Mouse (Mus musculus): ENCODE data around the gene Olfr1412. TPM values are rescaled to one million over a fixed set of nuclear protein-coding genes. Genes with fewer than 3 reads are reported as not detected.
A peak's percentile ranks its signal among the peaks of the same experiment; 100 is the strongest.

The Olfr1412 gene
- polyA plus RNA-seq, 1 experiment from 2014 or later, result not detected

GRCm38 (mm10) chr1:92632196-92632595 lies 46.6 kb downstream of the Olfr1412 start:
- DNase-seq (ENCODE audit: low spot score) (no peak), ATAC-seq (replicated peaks; ENCODE audit: insufficient number of reproducible peaks, low FRiP score, low TSS enrichment, low read depth) (no peak)
- Histone ChIP-seq H3K4me1 (ENCODE audit: control insufficient read depth, insufficient read depth, low read length) (no peaks in the 10 kb centered on the region), H3K4me3 (ENCODE audit: low read depth, low read length) (no peak overlapping the region), H3K9me3 (replicated peaks; ENCODE audit: control insufficient read depth, low read length) (no peaks in the 10 kb centered on the region), H3K27ac (replicated peaks; ENCODE audit: low read depth, low read length) (no peak overlapping the region), H3K36me3 (replicated peaks; ENCODE audit: control insufficient read depth, insufficient read depth, low read depth, low read length) (no peaks in the 10 kb centered on the region; the same call in 1 of the 2 replicates), H3K27me3 (ENCODE audit: control insufficient read depth, insufficient read depth, low read length) (no peaks in the 10 kb centered on the region), H3K4me2 (ENCODE audit: low read depth, low read length) (no peak overlapping the region), H3K9ac (replicated peaks; ENCODE audit: low read length) (no peak overlapping the region)
- WGBS, result 76% methylated on average over 5 of the region's 5 CpGs

- no peak for ATAC-seq (replicated peaks; ENCODE audit: insufficient number of reproducible peaks, low FRiP score, low TSS enrichment, low read depth)
- H3K9me3 ChIP-seq (replicated peaks; ENCODE audit: control insufficient read depth, low read length), result no peaks in the 10 kb centered on the region
- H3K4me1 ChIP-seq (ENCODE audit: control insufficient read depth, insufficient read depth, low read length), result no peaks in the 10 kb centered on the region
- H3K27ac ChIP-seq (replicated peaks; ENCODE audit: low read depth, low read length), result no peak overlapping the region
- H3K9ac ChIP-seq (replicated peaks; ENCODE audit: low read length), result no peak overlapping the region
- H3K4me2 ChIP-seq (ENCODE audit: low read depth, low read length), result no peak overlapping the region
- 72% methylated on average over 6 of the region's 6 CpGs for WGBS
- no peaks in the 10 kb centered on the region for H3K27me3 ChIP-seq (ENCODE audit: control insufficient read depth, insufficient read depth, low read length)
- no peaks in the 10 kb centered on the region; the same call in 1 of the 2 replicates for H3K36me3 ChIP-seq (replicated peaks; ENCODE audit: control insufficient read depth, insufficient read depth, low read depth, low read length)
- DNase-seq (ENCODE audit: low spot score), result no peak
- H3K4me3 ChIP-seq (ENCODE audit: low read depth, low read length), result no peak overlapping the region
These were observed 47.4 kb downstream of the Olfr1412 start for GRCm38 (mm10) chr1:92632948-92633347.

DNA sequence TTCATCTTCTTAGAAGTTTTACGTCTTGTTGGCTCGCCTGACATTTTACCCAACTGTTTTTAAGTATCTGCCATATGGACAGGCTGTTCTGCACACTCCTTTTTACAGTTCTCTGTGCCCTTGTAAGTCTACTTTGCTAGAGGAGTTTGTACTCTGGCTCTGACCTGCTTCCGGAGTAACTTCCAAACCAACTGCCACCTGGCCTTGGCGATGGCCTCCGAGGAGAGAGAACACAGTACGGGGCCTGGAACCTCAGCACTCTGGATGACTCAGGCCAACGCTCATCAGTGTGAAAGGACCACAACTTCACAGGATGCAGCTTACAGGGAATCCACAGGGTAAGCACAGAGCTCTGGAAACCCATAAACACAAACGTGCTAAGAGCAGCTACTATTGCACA lies 48.1 kb downstream of the Olfr1412 start:
- ATAC-seq (replicated peaks; ENCODE audit: insufficient number of reproducible peaks, low FRiP score, low TSS enrichment, low read depth) (no peak), DNase-seq (ENCODE audit: low spot score) (no peak)
- H3K4me2 ChIP-seq (ENCODE audit: low read depth, low read length), result no peak overlapping the region
- H3K4me1 ChIP-seq (ENCODE audit: control insufficient read depth, insufficient read depth, low read length), result no peaks in the 10 kb centered on the region
- H3K9me3 ChIP-seq (replicated peaks; ENCODE audit: control insufficient read depth, low read length), result no peaks in the 10 kb centered on the region
- no peaks in the 10 kb centered on the region; the same call in 1 of the 2 replicates for H3K36me3 ChIP-seq (replicated peaks; ENCODE audit: control insufficient read depth, insufficient read depth, low read depth, low read length)
- 87% methylated on average over 8 of the region's 8 CpGs for WGBS
- no peak overlapping the region for H3K27ac ChIP-seq (replicated peaks; ENCODE audit: low read depth, low read length)
- H3K9ac ChIP-seq (replicated peaks; ENCODE audit: low read length), result no peak overlapping the region
- no peaks in the 10 kb centered on the region for H3K27me3 ChIP-seq (ENCODE audit: control insufficient read depth, insufficient read depth, low read length)
- H3K4me3 ChIP-seq (ENCODE audit: low read depth, low read length), result no peak overlapping the region

DNA sequence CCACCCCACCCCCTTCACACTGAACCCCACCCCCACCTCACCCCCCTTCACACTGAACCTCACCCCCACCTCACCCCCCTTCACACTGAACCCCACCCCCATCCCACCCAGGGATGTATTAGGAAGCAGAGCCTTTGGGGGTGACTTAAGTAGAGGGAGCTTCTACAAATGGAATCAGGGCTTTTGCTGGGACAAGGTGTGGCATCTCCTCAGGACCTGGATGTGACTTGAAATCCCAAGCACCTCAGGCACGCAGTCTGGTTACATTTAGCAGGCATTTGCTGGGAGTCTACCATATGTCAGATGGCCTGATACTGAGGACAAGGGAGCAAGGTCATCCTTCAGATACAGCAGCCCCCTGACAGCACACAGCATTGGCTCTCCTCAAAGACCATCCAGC lies 49.0 kb downstream of the Olfr1412 start:
- ATAC-seq (replicated peaks; ENCODE audit: insufficient number of reproducible peaks, low FRiP score, low TSS enrichment, low read depth) (peak; percentile 17; the same call in 1 of the 2 replicates), DNase-seq (ENCODE audit: low spot score) (no peak)
- Histone ChIP-seq H3K36me3 (replicated peaks; ENCODE audit: control insufficient read depth, insufficient read depth, low read depth, low read length) (no peaks in the 10 kb centered on the region; the same call in 1 of the 2 replicates), H3K9ac (replicated peaks; ENCODE audit: low read length) (no peak overlapping the region), H3K27me3 (ENCODE audit: control insufficient read depth, insufficient read depth, low read length) (no peaks in the 10 kb centered on the region), H3K4me3 (ENCODE audit: low read depth, low read length) (no peak overlapping the region), H3K4me1 (ENCODE audit: control insufficient read depth, insufficient read depth, low read length) (no peaks in the 10 kb centered on the region), H3K27ac (replicated peaks; ENCODE audit: low read depth, low read length) (no peak overlapping the region), H3K4me2 (ENCODE audit: low read depth, low read length) (no peak overlapping the region), H3K9me3 (replicated peaks; ENCODE audit: control insufficient read depth, low read length) (no peaks in the 10 kb centered on the region)
- whole genome bisulfite sequencing, result 65% methylated on average over 1 of the region's 1 CpGs

DNA sequence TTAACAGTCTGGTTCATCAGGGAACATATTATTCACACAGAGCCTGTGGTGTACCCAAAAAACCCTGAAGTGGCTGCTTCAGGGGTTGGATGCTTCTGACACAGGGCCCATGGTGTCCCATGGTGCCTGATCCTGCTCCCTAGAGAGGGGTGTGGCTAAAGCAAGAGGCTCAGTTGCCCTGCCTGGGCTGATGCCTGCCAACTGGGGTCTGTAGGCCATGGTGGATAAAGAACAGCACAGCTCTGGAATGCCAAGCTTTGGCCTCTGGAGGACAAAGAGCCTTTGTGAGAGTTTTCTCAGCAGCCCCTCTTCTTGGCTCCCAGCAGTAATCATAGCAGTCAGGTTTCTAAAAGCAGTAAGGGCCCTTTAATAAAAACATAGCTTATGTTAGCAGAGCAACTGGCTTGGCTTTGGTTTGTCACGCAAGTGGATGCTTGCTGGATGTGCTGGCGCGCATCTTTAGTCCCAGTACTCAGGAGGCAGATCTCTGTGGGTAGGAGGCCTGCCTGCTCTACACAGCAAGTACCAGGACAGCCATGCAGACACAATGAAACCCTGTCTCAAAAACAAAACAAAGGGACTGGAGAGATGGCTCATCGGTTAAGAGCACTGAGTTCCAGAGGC lies 49.5 kb downstream of the Olfr1412 start:
- DNase-seq (ENCODE audit: low spot score) (no peak), ATAC-seq (replicated peaks; ENCODE audit: insufficient number of reproducible peaks, low FRiP score, low TSS enrichment, low read depth) (peak; percentile 62; the same call in 1 of the 2 replicates)
- Histone ChIP-seq H3K36me3 (replicated peaks; ENCODE audit: control insufficient read depth, insufficient read depth, low read depth, low read length) (no peaks in the 10 kb centered on the region; the same call in 1 of the 2 replicates), H3K9me3 (replicated peaks; ENCODE audit: control insufficient read depth, low read length) (no peaks in the 10 kb centered on the region), H3K4me1 (ENCODE audit: control insufficient read depth, insufficient read depth, low read length) (no peaks in the 10 kb centered on the region), H3K9ac (replicated peaks; ENCODE audit: low read length) (no peak overlapping the region), H3K4me2 (ENCODE audit: low read depth, low read length) (no peak overlapping the region), H3K27ac (replicated peaks; ENCODE audit: low read depth, low read length) (no peak overlapping the region; the same call in 1 of the 2 replicates), H3K4me3 (ENCODE audit: low read depth, low read length) (no peak overlapping the region), H3K27me3 (ENCODE audit: control insufficient read depth, insufficient read depth, low read length) (no peaks in the 10 kb centered on the region)
- 48% methylated on average over 4 of the region's 4 CpGs for WGBS

- Histone ChIP-seq H3K27ac (replicated peaks; ENCODE audit: low read depth, low read length) (no peak overlapping the region), H3K4me3 (ENCODE audit: low read depth, low read length) (no peak overlapping the region), H3K4me2 (ENCODE audit: low read depth, low read length) (no peak overlapping the region), H3K4me1 (ENCODE audit: control insufficient read depth, insufficient read depth, low read length) (no peaks in the 10 kb centered on the region; the same call in 1 of the 2 replicates), H3K27me3 (ENCODE audit: control insufficient read depth, insufficient read depth, low read length) (no peaks in the 10 kb centered on the region), H3K36me3 (replicated peaks; ENCODE audit: control insufficient read depth, insufficient read depth, low read depth, low read length) (no peaks in the 10 kb centered on the region; the same call in 1 of the 2 replicates), H3K9me3 (replicated peaks; ENCODE audit: control insufficient read depth, low read length) (no peaks in the 10 kb centered on the region), H3K9ac (replicated peaks; ENCODE audit: low read length) (no peak overlapping the region)
- DNase-seq (ENCODE audit: low spot score) (no peak), ATAC-seq (replicated peaks; ENCODE audit: insufficient number of reproducible peaks, low FRiP score, low TSS enrichment, low read depth) (no peak)
- 90% methylated on average over 8 of the region's 8 CpGs for WGBS
These were observed 50.4 kb downstream of the Olfr1412 start for GRCm38 (mm10) chr1:92636015-92636414.

DNA sequence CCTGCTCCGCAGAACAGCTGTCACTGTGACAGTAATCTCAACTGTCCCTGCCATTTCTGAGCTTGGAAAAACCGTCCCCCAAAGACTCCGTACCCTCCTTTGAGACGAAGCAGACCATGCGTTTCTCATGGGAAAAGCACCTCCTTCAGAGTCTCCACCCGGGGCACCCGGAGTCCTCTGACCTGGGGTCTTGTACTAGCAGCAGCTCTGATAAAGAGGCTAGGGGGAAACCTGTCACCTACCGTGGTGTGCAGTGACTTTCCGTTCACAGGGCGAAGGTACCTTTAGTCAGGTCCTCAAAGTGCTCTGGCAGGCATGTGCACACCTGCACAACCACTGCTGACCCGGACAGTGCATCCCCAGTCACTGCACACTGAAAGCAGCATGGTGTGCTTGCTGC lies 51.1 kb downstream of the Olfr1412 start:
- no peak for ATAC-seq (replicated peaks; ENCODE audit: insufficient number of reproducible peaks, low FRiP score, low TSS enrichment, low read depth)
- no peaks in the 10 kb centered on the region for H3K27me3 ChIP-seq (ENCODE audit: control insufficient read depth, insufficient read depth, low read length)
- H3K9ac ChIP-seq (replicated peaks; ENCODE audit: low read length), result no peak overlapping the region
- no peak for DNase-seq (ENCODE audit: low spot score)
- no peak overlapping the region for H3K4me2 ChIP-seq (ENCODE audit: low read depth, low read length)
- no peaks in the 10 kb centered on the region; the same call in 1 of the 2 replicates for H3K4me1 ChIP-seq (ENCODE audit: control insufficient read depth, insufficient read depth, low read length)
- H3K27ac ChIP-seq (replicated peaks; ENCODE audit: low read depth, low read length), result no peak overlapping the region
- H3K4me3 ChIP-seq (ENCODE audit: low read depth, low read length), result no peak overlapping the region
- no peaks in the 10 kb centered on the region; the same call in 1 of the 2 replicates for H3K36me3 ChIP-seq (replicated peaks; ENCODE audit: control insufficient read depth, insufficient read depth, low read depth, low read length)
- WGBS, result 94% methylated on average over 11 of the region's 11 CpGs
- H3K9me3 ChIP-seq (replicated peaks; ENCODE audit: control insufficient read depth, low read length), result no peaks in the 10 kb centered on the region

GRCm38 (mm10) chr1:92637501-92638172 lies 52.1 kb downstream of the Olfr1412 start:
- H3K9ac ChIP-seq (replicated peaks; ENCODE audit: low read length), result no peak overlapping the region
- no peak overlapping the region for H3K4me3 ChIP-seq (ENCODE audit: low read depth, low read length)
- DNase-seq (ENCODE audit: low spot score) (no peak), ATAC-seq (replicated peaks; ENCODE audit: insufficient number of reproducible peaks, low FRiP score, low TSS enrichment, low read depth) (no peak)
- no peaks in the 10 kb centered on the region; the same call in 1 of the 2 replicates for H3K36me3 ChIP-seq (replicated peaks; ENCODE audit: control insufficient read depth, insufficient read depth, low read depth, low read length)
- no peak overlapping the region for H3K27ac ChIP-seq (replicated peaks; ENCODE audit: low read depth, low read length)
- no peak overlapping the region for H3K4me2 ChIP-seq (ENCODE audit: low read depth, low read length)
- no peaks in the 10 kb centered on the region for H3K9me3 ChIP-seq (replicated peaks; ENCODE audit: control insufficient read depth, low read length)
- no peaks in the 10 kb centered on the region for H3K27me3 ChIP-seq (ENCODE audit: control insufficient read depth, insufficient read depth, low read length)
- 94% methylated on average over 15 of the region's 15 CpGs for WGBS
- H3K4me1 ChIP-seq (ENCODE audit: control insufficient read depth, insufficient read depth, low read length), result no peaks in the 10 kb centered on the region; the same call in 1 of the 2 replicates

All from embryonic facial prominence, embryonic 11.5 days (tissue).